Mouse (Mus musculus) liver, embryonic 16.5 days (tissue): ENCODE data around the gene Smim4. TPM values are rescaled to one million over a fixed set of nuclear protein-coding genes. Genes with fewer than 3 reads are reported as not detected.

Experiments
- ATAC-seq: fragments of 200-750 bp; cut with Nextera tagmentation; 2 replicates; pipeline ENCODE4 v1.8.0; 2017; ENCODE audit warnings: low read depth, mild to moderate bottlenecking, moderate number of reproducible peaks, moderate library complexity
- H3K27ac ChIP-seq: fragments of 300-500 bp; sonication (generic); 2 replicates; pipeline ENCODE4 v1.5.1; 2014; ENCODE audit warnings: mild to moderate bottlenecking, low read length
- H3K27me3 ChIP-seq: fragments of 300-500 bp; sonication (generic); 2 replicates; pipeline ENCODE4 v1.6.1; 2014; ENCODE audit warnings: low read depth, low read length, mixed read lengths; ENCODE audit not compliant: control insufficient read depth, insufficient read depth
- H3K36me3 ChIP-seq: fragments of 300-500 bp; sonication (generic); 2 replicates; pipeline ENCODE4 v1.6.1; 2014; ENCODE audit warnings: mild to moderate bottlenecking; ENCODE audit not compliant: control insufficient read depth, insufficient read depth
- H3K4me1 ChIP-seq: fragments of 300-500 bp; sonication (generic); 2 replicates; pipeline ENCODE4 v1.6.1; 2014; ENCODE audit warnings: low read depth, low read length, mixed read lengths; ENCODE audit not compliant: control insufficient read depth
- H3K4me2 ChIP-seq: fragments of 300-500 bp; sonication (generic); 2 replicates; pipeline ENCODE4 v1.6.1; 2014; ENCODE audit warnings: low read depth, low read length, mixed read lengths
- H3K4me3 ChIP-seq: fragments of 300-500 bp; sonication (generic); 2 replicates; pipeline ENCODE4 v1.5.1; 2014; ENCODE audit warnings: low read depth, mild to moderate bottlenecking, low read length
- H3K9ac ChIP-seq: fragments of 300-500 bp; sonication (generic); 2 replicates; pipeline ENCODE4 v1.6.1; 2014; ENCODE audit warnings: low read depth, low read length
- H3K9me3 ChIP-seq: fragments of 300-500 bp; sonication (generic); replicated peaks from 2 replicates; pipeline ENCODE4 v1.6.1; 2016; ENCODE audit warnings: low read length; ENCODE audit not compliant: control insufficient read depth
- WGBS: fragments of 180-500 bp; shearing (Covaris S2); extraction: QIAGEN DNeasy Blood & Tissue Kit; methylation state at CpG from one replicate; pipeline ENCODE4 v1.1.7; 2014; ENCODE audit not compliant: insufficient replicate concordance; 5-methylcytosine and 5-hydroxymethylcytosine counted together
- polyA plus RNA-seq: library from polyadenylated mRNA; unstranded; fragments of >200 nt; fragmentation: Nextera tagmentation; extraction: Ambion mirVana; gene quantifications from 2 replicates; pipeline ENCODE4 v1.2.1, GENCODE M21; 2015

Gene Smim4
- polyA plus RNA-seq, 1 experiment from 2014 or later: 47.7 TPM

GRCm38 (mm10) chr14:31160196-31161150 lies 31.7 kb upstream of the Smim4 start:
- Histone ChIP-seq H3K27ac (peak overlapping the region; percentile 72), H3K36me3 (no peaks in the 10 kb centered on the region), H3K9ac (no peak overlapping the region), H3K4me1 (peaks cover 8% of the 10 kb centered on the region), H3K4me2 (peak overlapping the region; percentile 32), H3K27me3 (no peaks in the 10 kb centered on the region), H3K4me3 (peak overlapping the region; percentile 19), H3K9me3 (no peaks in the 10 kb centered on the region)
- 46% methylated on average over 27 of the region's 27 CpGs for WGBS
- peak; percentile 75 for ATAC-seq

- H3K27ac ChIP-seq: no peak overlapping the region
- H3K27me3 ChIP-seq: no peaks in the 10 kb centered on the region
- no peak for ATAC-seq
- no peaks in the 10 kb centered on the region for H3K4me1 ChIP-seq
- H3K4me2 ChIP-seq: no peak overlapping the region
- H3K4me3 ChIP-seq: no peak overlapping the region
- H3K9ac ChIP-seq: no peak overlapping the region
- WGBS: 77% methylated on average over 11 of the region's 11 CpGs
- peaks cover 16% of the 10 kb centered on the region for H3K36me3 ChIP-seq
- H3K9me3 ChIP-seq: no peaks in the 10 kb centered on the region
Observed at GRCm38 (mm10) chr14:31145694-31146093, 16.9 kb upstream of the Smim4 start.

- H3K4me3 ChIP-seq: no peak overlapping the region
- ATAC-seq: no peak
Observed at GRCm38 (mm10) chr14:31141011-31141410, 12.3 kb upstream of the Smim4 start.

GRCm38 (mm10) chr14:31140141-31140540 lies 11.4 kb upstream of the Smim4 start:
- Histone ChIP-seq H3K9me3 (no peaks in the 10 kb centered on the region), H3K27me3 (no peaks in the 10 kb centered on the region), H3K4me2 (no peak overlapping the region), H3K27ac (no peak overlapping the region), H3K4me3 (no peak overlapping the region), H3K9ac (no peak overlapping the region), H3K4me1 (no peaks in the 10 kb centered on the region; the same call in 1 of the 2 replicates), H3K36me3 (peaks cover 53% of the 10 kb centered on the region)
- no peak for ATAC-seq
- WGBS: 75% methylated on average over 15 of the region's 15 CpGs

More at GRCm38 (mm10) chr14:31141011-31141410, 12.3 kb upstream of the Smim4 start:
- Histone ChIP-seq H3K9ac (no peak overlapping the region), H3K4me1 (no peaks in the 10 kb centered on the region; the same call in 1 of the 2 replicates), H3K36me3 (peaks cover 46% of the 10 kb centered on the region), H3K4me2 (no peak overlapping the region), H3K27ac (no peak overlapping the region), H3K27me3 (no peaks in the 10 kb centered on the region), H3K9me3 (no peaks in the 10 kb centered on the region)
- WGBS: 83% methylated on average over 14 of the region's 14 CpGs

GRCm38 (mm10) chr14:31139666-31140065 lies 10.9 kb upstream of the Smim4 start:
- H3K27me3 ChIP-seq: no peaks in the 10 kb centered on the region
- H3K9me3 ChIP-seq: no peaks in the 10 kb centered on the region
- H3K36me3 ChIP-seq: peaks cover 55% of the 10 kb centered on the region
- H3K4me2 ChIP-seq: no peak overlapping the region
- no peak overlapping the region for H3K9ac ChIP-seq
- ATAC-seq: no peak
- WGBS: 49% methylated on average over 12 of the region's 12 CpGs
- no peak overlapping the region for H3K27ac ChIP-seq
- no peak overlapping the region for H3K4me3 ChIP-seq
- H3K4me1 ChIP-seq: no peaks in the 10 kb centered on the region; the same call in 1 of the 2 replicates

- Histone ChIP-seq H3K27ac (no peak overlapping the region), H3K4me1 (peaks cover 3% of the 10 kb centered on the region; the same call in 1 of the 2 replicates), H3K36me3 (peaks cover 56% of the 10 kb centered on the region), H3K9ac (no peak overlapping the region), H3K4me3 (no peak overlapping the region), H3K4me2 (no peak overlapping the region), H3K27me3 (no peaks in the 10 kb centered on the region), H3K9me3 (no peaks in the 10 kb centered on the region)
- ATAC-seq: no peak
- WGBS: 84% methylated on average over 9 of the region's 9 CpGs
Observed at GRCm38 (mm10) chr14:31138897-31139429, 10.2 kb upstream of the Smim4 start.

- H3K27ac ChIP-seq: no peak overlapping the region
- H3K9ac ChIP-seq: no peak overlapping the region
- no peak overlapping the region for H3K4me2 ChIP-seq
- no peak for ATAC-seq
- peaks cover 56% of the 10 kb centered on the region for H3K36me3 ChIP-seq
- peaks cover 8% of the 10 kb centered on the region for H3K4me1 ChIP-seq
- no peaks in the 10 kb centered on the region for H3K27me3 ChIP-seq
- no peak overlapping the region for H3K4me3 ChIP-seq
- 83% methylated on average over 26 of the region's 35 CpGs for WGBS
- H3K9me3 ChIP-seq: no peaks in the 10 kb centered on the region
Observed at GRCm38 (mm10) chr14:31138219-31138896, 9.6 kb upstream of the Smim4 start.

- no peak overlapping the region for H3K4me2 ChIP-seq
- H3K36me3 ChIP-seq: peaks cover 55% of the 10 kb centered on the region
- no peak for ATAC-seq
- no peak overlapping the region for H3K4me3 ChIP-seq
- H3K9ac ChIP-seq: no peak overlapping the region
- no peak overlapping the region for H3K27ac ChIP-seq
- 76% methylated on average over 11 of the region's 11 CpGs for WGBS
- H3K4me1 ChIP-seq: peaks cover 13% of the 10 kb centered on the region
- H3K27me3 ChIP-seq: no peaks in the 10 kb centered on the region
- no peaks in the 10 kb centered on the region for H3K9me3 ChIP-seq
Observed at GRCm38 (mm10) chr14:31137791-31138190, 9.0 kb upstream of the Smim4 start.
